12 mouse cellular contexts compared by ENCODE assay signal in genomic region chr7:117739706-117740105, GRCm38 (mm10).
DNase-seq lines count a peak whose midpoint lies in the region; ATAC-seq lines count a peak whose summit lies in the region.
"Had no signal": no experiment of that assay in that cellular context is flagged by ENCODE, and none has a peak within 500 bp of the region (broad histone marks: within the 10 kb centered on the region; RNA-seq: fewer than 3 reads in every experiment).

No protein-coding gene starts in this region.

- DNase-seq in frontal cortex, postnatal 14 days (ENCODE audit: low spot score in 2 of 2), result no peak
- peak; percentile 19 for DNase-seq in right cerebral cortex, adult 18-20 months
- no peak for DNase-seq in right cerebral cortex, postnatal 4 days
- no peak for DNase-seq in thymus, postnatal 10 days (ENCODE audit: low spot score in 2 of 2)
- no peak for DNase-seq in T-cell, adult 2 months (ENCODE audit: low spot score)
- DNase-seq: lung, postnatal 4 days had no signal

- peak; percentile 76 for ATAC-seq in frontal cortex, adult (ENCODE audit: low TSS enrichment)
- ATAC-seq in hematopoietic stem cell, adult 5-6 weeks (replicated peaks in 1 of 2; ENCODE audit: insufficient read depth in 1 of 2, low FRiP score in 2 of 2, low TSS enrichment in 1 of 2, low read depth in 1 of 2, poor library complexity in 2 of 2, severe bottlenecking in 2 of 2), result peak; percentile 95 to 98
- peak; percentile 91 for ATAC-seq in stomach, embryonic 16.5 days (ENCODE audit: insufficient read depth, low FRiP score)

- H3K27ac ChIP-seq in stomach, embryonic 16.5 days (ENCODE audit: low read length), result peak overlapping the region; percentile 2; the same call in 1 of the 2 replicates
- H3K27ac ChIP-seq: forebrain, embryonic 12.5 days; kidney, embryonic 15.5 days had no signal

- no peaks in the 10 kb centered on the region for H3K4me1 ChIP-seq in stomach, embryonic 16.5 days (ENCODE audit: control insufficient read depth, insufficient read depth, low read length)
- H3K4me1 ChIP-seq: kidney, embryonic 15.5 days had no signal

- 33% methylated on average over 6 of the region's 6 CpGs for WGBS in stomach, embryonic 16.5 days

- H3K9me3 ChIP-seq in stomach, embryonic 16.5 days (replicated peaks; ENCODE audit: control insufficient read depth, low read length), result no peaks in the 10 kb centered on the region
- H3K9me3 ChIP-seq: forebrain, embryonic 12.5 days; kidney, embryonic 15.5 days had no signal

- H3K9ac ChIP-seq in stomach, embryonic 16.5 days (ENCODE audit: low read length), result no peak overlapping the region
- H3K9ac ChIP-seq: forebrain, embryonic 12.5 days; kidney, embryonic 15.5 days had no signal

- H3K4me2 ChIP-seq in stomach, embryonic 16.5 days (ENCODE audit: low read depth, low read length), result no peak overlapping the region
- H3K4me2 ChIP-seq: forebrain, embryonic 12.5 days; kidney, embryonic 15.5 days had no signal

- no peak overlapping the region for H3K4me3 ChIP-seq in stomach, embryonic 16.5 days (replicated peaks; ENCODE audit: low read length)
- H3K4me3 ChIP-seq: forebrain, embryonic 12.5 days; kidney, embryonic 15.5 days had no signal

- no peaks in the 10 kb centered on the region for H3K27me3 ChIP-seq in stomach, embryonic 16.5 days (ENCODE audit: control insufficient read depth, insufficient read depth, low read length)
- H3K27me3 ChIP-seq: forebrain, embryonic 12.5 days; kidney, embryonic 15.5 days had no signal

- no peaks in the 10 kb centered on the region for H3K36me3 ChIP-seq in stomach, embryonic 16.5 days (ENCODE audit: control insufficient read depth, insufficient read depth, low read length)
- H3K36me3 ChIP-seq: forebrain, embryonic 12.5 days; G1E; kidney, embryonic 15.5 days had no signal
